Mouse (Mus musculus) midbrain, embryonic 13.5 days (tissue): ENCODE data around the gene Dnase1. TPM values are rescaled to one million over a fixed set of nuclear protein-coding genes. Genes with fewer than 3 reads are reported as not detected.

Experiments used
- ATAC-seq: fragments of 200-750 bp; cut with Nextera tagmentation; 2 replicates; pipeline ENCODE4 v1.8.0; 2017; ENCODE audit warnings: mild to moderate bottlenecking, moderate TSS enrichment, moderate library complexity
- H3K27ac ChIP-seq: fragments of 300-500 bp; sonication (generic); 2 replicates; pipeline ENCODE4 v1.5.1; 2015; ENCODE audit warnings: inconsistent platforms, mild to moderate bottlenecking, moderate library complexity
- H3K27me3 ChIP-seq: fragments of 300-500 bp; sonication (generic); 2 replicates; pipeline ENCODE4 v1.6.1; 2015; ENCODE audit warnings: mild to moderate bottlenecking, inconsistent platforms
- H3K36me3 ChIP-seq: fragments of 300-500 bp; sonication (generic); 2 replicates; pipeline ENCODE4 v1.6.1; 2015; ENCODE audit warnings: mild to moderate bottlenecking, inconsistent platforms
- H3K4me1 ChIP-seq: fragments of 300-500 bp; sonication (generic); replicated peaks from 2 replicates; pipeline ENCODE4 v1.6.1; 2015; ENCODE audit warnings: inconsistent platforms
- H3K4me2 ChIP-seq: fragments of 300-500 bp; sonication (generic); replicated peaks from 2 replicates; pipeline ENCODE4 v1.6.1; 2015; ENCODE audit warnings: moderate library complexity, mild to moderate bottlenecking, inconsistent platforms
- H3K4me3 ChIP-seq: fragments of 300-500 bp; sonication (generic); replicated peaks from 2 replicates; pipeline ENCODE4 v1.5.1; 2015; ENCODE audit warnings: mild to moderate bottlenecking, inconsistent platforms
- H3K9ac ChIP-seq: fragments of 300-500 bp; sonication (generic); replicated peaks from 2 replicates; pipeline ENCODE4 v1.6.1; 2015; ENCODE audit warnings: mild to moderate bottlenecking, inconsistent platforms
- H3K9me3 ChIP-seq: fragments of 300-500 bp; sonication (generic); 2 replicates; pipeline ENCODE4 v1.6.1; 2016; ENCODE audit warnings: mild to moderate bottlenecking, inconsistent platforms
- WGBS: fragments of 180-500 bp; shearing (Covaris S2); methylation state at CpG from one replicate; pipeline ENCODE4 v1.1.7; 2015; 5-methylcytosine and 5-hydroxymethylcytosine counted together
- polyA plus RNA-seq: library from polyadenylated mRNA; unstranded; fragments of >200 nt; fragmentation: Nextera tagmentation; extraction: Ambion mirVana; gene quantifications from 2 replicates; pipeline ENCODE4 v1.2.1, GENCODE M21; 2015

The Dnase1 gene
- polyA plus RNA-seq, 1 experiment from 2014 or later: 7.1 TPM

DNA sequence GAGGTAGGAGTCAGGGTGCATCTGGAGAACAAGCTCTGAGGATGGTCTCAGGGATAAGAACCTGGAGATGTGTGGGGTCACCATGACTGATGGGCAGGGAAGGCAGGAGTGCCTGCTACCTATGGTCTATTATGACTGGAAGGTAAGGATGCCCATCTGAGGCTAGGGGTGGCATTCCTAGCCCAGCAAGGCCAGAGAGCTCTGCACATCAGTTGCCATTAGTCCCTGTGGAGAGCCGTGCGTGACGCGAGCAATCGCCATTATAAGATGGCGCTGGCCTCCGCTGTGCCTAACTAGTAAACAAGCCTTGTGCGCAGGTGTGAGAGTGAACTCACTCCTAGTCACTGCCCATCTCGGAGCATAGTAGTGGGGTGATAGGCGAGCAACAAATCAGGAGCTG lies 6.2 kb upstream of the Dnase1 start:
- ATAC-seq: no peak
- H3K36me3 ChIP-seq: no peaks in the 10 kb centered on the region
- H3K4me3 ChIP-seq: no peak overlapping the region
- no peak overlapping the region for H3K4me2 ChIP-seq
- H3K27me3 ChIP-seq: no peaks in the 10 kb centered on the region
- H3K9ac ChIP-seq: no peak overlapping the region
- no peaks in the 10 kb centered on the region for H3K4me1 ChIP-seq
- 95% methylated on average over 10 of the region's 10 CpGs for WGBS
- no peak overlapping the region for H3K27ac ChIP-seq
- no peaks in the 10 kb centered on the region for H3K9me3 ChIP-seq

DNA sequence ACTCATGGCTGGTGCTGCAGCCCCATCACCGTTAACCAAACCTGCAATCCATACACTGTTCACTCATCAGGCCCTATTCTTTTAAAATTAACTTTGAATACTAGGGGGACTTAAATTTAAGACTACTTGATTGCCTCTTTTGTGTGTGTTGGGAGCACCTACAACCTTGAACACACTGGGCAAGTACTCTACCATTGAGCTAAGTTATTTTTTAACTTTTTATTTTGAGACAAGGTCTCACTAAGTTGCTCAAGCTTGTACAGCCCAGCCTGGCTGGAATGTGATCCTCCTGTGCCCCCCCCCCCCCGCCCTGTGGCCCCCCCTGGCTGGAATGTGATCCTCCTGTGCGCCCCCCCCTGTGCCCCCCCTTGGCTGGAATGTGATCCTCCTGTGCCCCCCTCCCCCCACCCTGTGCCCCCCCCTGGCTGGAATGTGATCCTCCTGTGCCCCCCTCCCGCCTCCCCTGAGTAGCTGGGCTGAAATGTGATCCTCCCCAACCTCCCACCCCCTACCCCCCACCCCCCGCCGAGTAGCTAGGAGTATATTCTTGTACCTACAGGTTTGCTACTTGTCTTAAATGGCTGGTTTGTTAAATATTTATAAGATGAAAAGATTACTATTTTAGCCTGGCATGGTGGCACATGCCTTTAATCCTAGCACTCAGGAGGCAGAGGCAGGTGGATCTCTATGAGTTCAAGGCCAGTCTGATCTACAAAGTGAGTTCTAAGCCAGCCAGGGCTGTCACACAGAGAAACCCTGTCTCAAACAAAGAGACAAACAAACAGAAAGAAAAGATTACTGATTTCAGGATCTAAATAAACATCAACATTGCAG lies 5.1 kb upstream of the Dnase1 start:
- ATAC-seq: no peak
- no peak overlapping the region for H3K9ac ChIP-seq
- H3K9me3 ChIP-seq: no peaks in the 10 kb centered on the region
- H3K4me1 ChIP-seq: no peaks in the 10 kb centered on the region
- no peaks in the 10 kb centered on the region for H3K27me3 ChIP-seq
- WGBS: 66% methylated on average over 5 of the region's 6 CpGs
- peaks cover 5% of the 10 kb centered on the region for H3K36me3 ChIP-seq
- H3K27ac ChIP-seq: no peak overlapping the region
- no peak overlapping the region for H3K4me2 ChIP-seq
- H3K4me3 ChIP-seq: no peak overlapping the region

DNA sequence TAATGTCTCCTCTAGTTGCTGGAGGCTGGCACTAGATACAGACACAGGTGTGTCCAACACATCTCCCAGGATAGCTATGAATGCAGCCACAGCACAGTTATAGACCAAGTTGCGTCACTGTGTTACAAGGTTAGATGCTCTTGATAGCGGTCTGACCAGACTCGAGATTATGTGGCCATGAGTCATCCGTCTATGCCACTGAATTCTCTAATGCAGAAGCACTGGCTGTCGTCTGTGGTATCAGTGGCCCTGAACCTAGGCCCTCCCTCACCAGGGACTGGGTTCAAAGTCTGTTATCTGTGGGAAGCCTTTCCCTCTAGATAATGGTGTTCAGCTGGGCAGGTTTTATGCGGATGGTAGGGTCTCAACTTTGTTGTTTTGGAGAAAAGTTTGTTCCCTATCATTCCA lies 4.4 kb upstream of the Dnase1 start:
- Histone ChIP-seq H3K27me3 (no peaks in the 10 kb centered on the region), H3K4me1 (no peaks in the 10 kb centered on the region), H3K9me3 (no peaks in the 10 kb centered on the region), H3K9ac (no peak overlapping the region), H3K4me2 (no peak overlapping the region), H3K36me3 (peaks cover 11% of the 10 kb centered on the region), H3K27ac (no peak overlapping the region), H3K4me3 (no peak overlapping the region)
- no peak for ATAC-seq
- 90% methylated on average over 6 of the region's 6 CpGs for WGBS

DNA sequence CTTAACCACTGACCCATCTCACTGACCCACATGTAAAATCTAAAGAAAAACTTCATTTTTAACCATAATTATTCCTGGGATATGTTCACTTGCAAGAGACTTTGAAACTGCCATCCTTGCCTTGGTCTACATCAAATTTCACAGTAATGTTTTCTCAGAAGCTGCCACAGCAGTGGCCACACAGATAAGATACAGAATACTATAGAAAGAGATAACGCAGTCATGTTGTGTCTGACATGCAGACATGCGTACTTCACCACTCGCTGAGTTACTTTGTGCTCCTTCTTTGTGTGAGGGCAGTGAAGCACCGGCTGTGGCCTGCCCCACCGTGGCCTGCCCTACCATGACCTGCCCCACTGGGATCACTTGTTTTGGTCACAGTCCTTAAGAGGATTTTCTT lies 2.8 kb upstream of the Dnase1 start:
- no peak for ATAC-seq
- WGBS: 47% methylated on average over 5 of the region's 5 CpGs
- H3K27ac ChIP-seq: no peak overlapping the region

DNA sequence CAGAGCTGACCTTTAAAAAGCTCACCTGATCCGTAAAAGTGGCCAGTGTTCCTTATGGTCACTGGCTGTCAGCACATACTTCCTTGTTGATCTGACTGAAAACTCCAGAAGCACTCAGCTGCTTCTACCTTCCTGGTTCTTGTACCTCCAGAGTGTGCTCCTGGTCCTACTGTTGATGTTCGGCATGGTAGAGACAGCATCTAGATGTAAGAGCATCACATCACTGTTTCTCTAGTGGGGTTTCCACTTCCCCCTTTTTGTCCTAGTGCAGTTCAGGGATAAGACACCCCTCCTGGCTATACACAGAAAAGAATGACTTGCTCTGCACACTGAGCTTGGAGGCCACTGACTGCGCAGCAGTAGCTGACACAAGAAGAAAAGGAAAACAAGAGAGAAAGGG lies 2.3 kb upstream of the Dnase1 start:
- Histone ChIP-seq H3K4me3 (no peak overlapping the region), H3K36me3 (peaks cover 33% of the 10 kb centered on the region), H3K4me1 (no peaks in the 10 kb centered on the region), H3K9ac (no peak overlapping the region), H3K4me2 (no peak overlapping the region), H3K9me3 (no peaks in the 10 kb centered on the region), H3K27ac (no peak overlapping the region), H3K27me3 (no peaks in the 10 kb centered on the region)
- WGBS: 81% methylated on average over 3 of the region's 3 CpGs
- no peak for ATAC-seq

More for the DNA sequence above, 2.8 kb upstream of the Dnase1 start:
- Histone ChIP-seq H3K27me3 (no peaks in the 10 kb centered on the region), H3K4me3 (no peak overlapping the region), H3K36me3 (peaks cover 28% of the 10 kb centered on the region), H3K9me3 (no peaks in the 10 kb centered on the region), H3K4me2 (no peak overlapping the region), H3K4me1 (no peaks in the 10 kb centered on the region), H3K9ac (no peak overlapping the region)

DNA sequence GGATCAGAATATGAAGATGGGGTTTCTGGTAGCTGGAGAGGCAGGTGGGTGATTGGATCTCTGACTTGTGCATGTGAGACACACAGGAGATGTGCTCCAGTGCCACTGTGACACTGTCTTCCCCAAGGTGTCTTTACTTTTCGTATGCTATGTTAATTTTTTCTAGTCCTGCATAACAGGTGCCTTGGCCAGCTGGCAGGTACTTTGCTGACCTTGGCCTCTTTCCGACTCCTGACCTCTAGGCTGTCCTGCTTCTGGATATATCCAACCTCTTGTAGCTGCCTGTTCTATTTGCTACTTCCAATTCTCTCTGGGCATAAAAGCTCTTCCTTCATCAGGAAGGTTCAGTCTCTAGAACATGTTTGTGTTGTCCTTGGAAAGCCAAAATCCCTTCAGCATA lies 1.2 kb upstream of the Dnase1 start:
- WGBS: 87% methylated on average over 2 of the region's 2 CpGs
- Histone ChIP-seq H3K27ac (no peak overlapping the region), H3K4me3 (no peak overlapping the region), H3K4me2 (no peak overlapping the region), H3K4me1 (no peaks in the 10 kb centered on the region), H3K27me3 (no peaks in the 10 kb centered on the region), H3K36me3 (peaks cover 42% of the 10 kb centered on the region), H3K9me3 (no peaks in the 10 kb centered on the region), H3K9ac (no peak overlapping the region)
- no peak for ATAC-seq

DNA sequence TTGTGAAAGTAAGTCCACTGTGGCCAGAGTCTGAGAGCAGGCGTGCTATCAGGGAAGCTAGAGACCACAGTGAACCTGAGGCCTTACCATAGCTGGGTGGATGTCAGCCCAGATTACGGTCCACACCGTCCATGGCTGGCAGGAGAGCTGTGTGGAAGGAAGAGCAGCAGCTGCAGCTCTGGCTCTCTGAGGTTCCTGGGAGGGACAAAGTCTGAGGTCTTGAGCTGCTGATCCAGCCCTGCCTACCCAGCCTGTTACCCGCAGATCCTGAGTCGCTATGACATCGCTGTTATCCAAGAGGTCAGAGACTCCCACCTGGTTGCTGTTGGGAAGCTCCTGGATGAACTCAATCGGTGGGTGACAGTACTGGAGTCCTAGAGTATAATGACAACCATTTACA lies 948 bp downstream of the Dnase1 start:
- Histone ChIP-seq H3K27ac (no peak overlapping the region), H3K4me2 (no peak overlapping the region), H3K4me1 (no peaks in the 10 kb centered on the region), H3K4me3 (no peak overlapping the region), H3K9me3 (no peaks in the 10 kb centered on the region), H3K36me3 (peaks cover 55% of the 10 kb centered on the region), H3K9ac (no peak overlapping the region), H3K27me3 (no peaks in the 10 kb centered on the region)
- ATAC-seq: no peak
- WGBS: 96% methylated on average over 7 of the region's 7 CpGs

DNA sequence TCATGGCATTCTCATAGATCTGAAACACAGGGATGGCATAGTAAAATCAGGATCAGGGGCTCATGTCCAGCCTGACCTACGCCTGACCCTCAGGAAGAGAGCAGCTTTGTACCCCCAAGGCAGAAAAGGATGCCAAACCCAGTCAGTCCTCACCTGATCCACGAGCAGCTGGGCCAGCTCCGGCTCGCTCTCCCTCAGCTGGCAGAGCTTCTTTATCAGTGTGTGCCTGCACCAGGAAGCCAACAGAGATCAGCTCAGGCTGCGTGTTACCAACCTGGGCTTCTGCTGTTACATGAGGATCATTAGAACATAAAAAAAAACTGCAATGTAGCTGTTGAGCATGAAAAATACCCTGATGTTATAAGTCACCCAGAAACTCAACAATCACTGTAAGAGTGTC lies 3.5 kb downstream of the Dnase1 start:
- Histone ChIP-seq H3K9ac (no peak overlapping the region), H3K4me2 (no peak overlapping the region), H3K4me1 (no peaks in the 10 kb centered on the region), H3K27ac (no peak overlapping the region), H3K9me3 (no peaks in the 10 kb centered on the region), H3K36me3 (peaks cover 76% of the 10 kb centered on the region), H3K27me3 (no peaks in the 10 kb centered on the region), H3K4me3 (no peak overlapping the region)
- 96% methylated on average over 5 of the region's 5 CpGs for WGBS
- no peak for ATAC-seq

DNA sequence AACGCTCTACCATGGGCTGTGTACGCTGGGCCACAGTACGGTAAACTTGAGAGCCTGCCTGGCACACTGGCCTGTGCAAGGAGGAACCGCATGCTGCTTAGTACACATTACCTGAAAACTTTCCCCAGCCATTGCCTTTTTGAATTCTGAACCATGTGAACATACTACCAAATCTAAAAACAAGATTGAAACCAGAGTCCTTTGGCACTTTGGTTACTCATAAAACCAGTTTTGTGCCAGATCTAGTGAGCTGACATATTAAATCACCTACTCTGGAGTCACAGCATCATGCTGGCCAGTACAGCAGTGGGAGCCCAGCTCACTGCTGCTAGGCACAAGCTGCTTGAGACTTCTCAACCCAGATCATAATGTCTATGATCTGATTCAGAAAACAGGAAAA lies 4.9 kb downstream of the Dnase1 start:
- WGBS: 96% methylated on average over 4 of the region's 4 CpGs
- Histone ChIP-seq H3K36me3 (peaks cover 83% of the 10 kb centered on the region), H3K4me3 (no peak overlapping the region), H3K27me3 (no peaks in the 10 kb centered on the region), H3K4me1 (no peaks in the 10 kb centered on the region), H3K27ac (no peak overlapping the region), H3K9me3 (no peaks in the 10 kb centered on the region), H3K9ac (no peak overlapping the region), H3K4me2 (no peak overlapping the region)
- ATAC-seq: no peak

DNA sequence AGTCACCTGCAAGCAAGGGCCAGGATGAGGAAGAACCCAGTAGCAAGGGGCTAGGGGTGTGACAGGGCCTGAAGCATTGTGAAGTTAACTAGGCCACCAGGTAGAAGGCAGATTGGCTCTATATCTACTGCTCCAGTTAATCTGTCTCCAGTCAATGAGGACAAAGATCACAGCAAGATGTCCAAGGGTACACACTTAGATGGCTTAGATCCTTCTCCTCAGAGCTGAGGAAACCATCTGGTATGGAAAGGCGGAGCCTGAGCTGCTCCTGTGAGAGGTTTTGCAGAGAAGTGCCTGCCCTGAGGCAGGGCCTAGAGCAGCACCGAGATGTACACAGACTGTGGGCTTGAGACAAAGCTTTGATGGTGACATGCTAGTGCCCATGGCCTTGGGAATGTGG lies 7.4 kb downstream of the Dnase1 start:
- Histone ChIP-seq H3K4me2 (no peak overlapping the region), H3K4me3 (no peak overlapping the region), H3K27me3 (no peaks in the 10 kb centered on the region), H3K9me3 (no peaks in the 10 kb centered on the region), H3K9ac (no peak overlapping the region), H3K4me1 (no peaks in the 10 kb centered on the region), H3K36me3 (peaks cover 82% of the 10 kb centered on the region), H3K27ac (no peak overlapping the region)
- ATAC-seq: no peak
- 92% methylated on average over 2 of the region's 2 CpGs for WGBS

DNA sequence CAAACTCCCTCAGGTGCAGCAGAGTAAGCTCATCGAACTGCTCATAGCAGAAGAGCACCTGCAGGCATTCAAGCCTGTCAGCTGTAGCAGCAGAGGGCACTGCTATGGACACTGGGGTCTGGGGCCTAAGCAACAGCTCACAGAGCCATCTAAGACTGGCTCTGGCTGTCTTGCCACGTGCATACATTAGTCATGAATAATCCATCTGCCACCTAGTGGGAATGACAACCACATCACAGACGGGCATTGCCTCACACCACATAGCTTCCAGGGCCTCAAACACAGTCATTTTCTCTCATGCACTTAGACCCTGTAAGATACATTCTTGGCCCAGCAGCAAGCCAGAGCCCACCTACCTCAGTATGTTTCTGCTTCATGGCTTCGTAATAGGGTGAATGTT lies 8.8 kb downstream of the Dnase1 start:
- Histone ChIP-seq H3K9me3 (no peaks in the 10 kb centered on the region), H3K36me3 (peaks cover 84% of the 10 kb centered on the region), H3K27ac (no peak overlapping the region), H3K4me2 (no peak overlapping the region), H3K27me3 (no peaks in the 10 kb centered on the region), H3K4me1 (no peaks in the 10 kb centered on the region), H3K9ac (no peak overlapping the region), H3K4me3 (no peak overlapping the region)
- ATAC-seq: no peak
- 84% methylated on average over 4 of the region's 4 CpGs for WGBS

DNA sequence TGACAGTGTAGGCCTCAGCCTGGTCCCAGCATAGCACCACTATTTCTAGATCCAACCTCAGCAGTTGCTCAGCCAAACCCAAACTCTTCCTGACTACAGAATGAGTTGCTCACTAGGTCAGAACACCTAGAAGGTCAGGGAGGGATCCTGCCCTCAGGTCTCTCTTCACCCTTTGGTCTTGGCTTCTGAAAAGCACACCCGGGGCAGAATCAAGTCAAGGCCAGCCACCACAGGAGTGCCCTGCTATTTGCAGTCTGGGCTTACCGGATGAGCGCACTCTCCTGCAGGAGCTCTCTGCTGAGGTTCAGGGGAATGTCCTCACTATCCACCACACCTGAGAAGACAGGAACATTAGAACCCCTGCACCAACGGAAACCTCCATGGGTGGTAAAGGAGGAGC lies 15.9 kb downstream of the Dnase1 start:
- H3K27me3 ChIP-seq: no peaks in the 10 kb centered on the region
- no peak overlapping the region for H3K9ac ChIP-seq
- WGBS: 98% methylated on average over 4 of the region's 4 CpGs
- no peak overlapping the region for H3K4me2 ChIP-seq
- H3K4me3 ChIP-seq: no peak overlapping the region
- no peaks in the 10 kb centered on the region for H3K4me1 ChIP-seq
- H3K36me3 ChIP-seq: peaks cover 90% of the 10 kb centered on the region
- no peaks in the 10 kb centered on the region for H3K9me3 ChIP-seq
- no peak overlapping the region for H3K27ac ChIP-seq
- ATAC-seq: no peak

DNA sequence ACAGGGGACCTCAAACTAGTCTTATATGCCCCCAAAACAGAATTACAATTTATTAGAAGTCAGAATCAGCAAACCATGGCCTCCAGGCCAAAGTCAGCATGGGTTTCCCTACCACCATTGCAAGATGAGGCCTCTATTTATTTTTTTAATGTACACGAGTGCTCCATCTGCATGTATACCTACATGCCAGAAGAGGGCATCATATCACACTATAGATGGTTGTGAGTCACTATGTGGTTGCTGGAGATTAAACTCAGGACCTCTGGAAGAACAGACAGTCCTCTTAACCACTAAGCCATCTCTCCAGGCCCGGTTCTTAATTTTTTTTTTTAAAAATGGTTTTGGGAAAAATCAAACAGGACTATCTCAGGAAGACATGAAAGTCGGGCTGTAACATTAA lies 17.1 kb downstream of the Dnase1 start:
- no peaks in the 10 kb centered on the region for H3K27me3 ChIP-seq
- peaks cover 89% of the 10 kb centered on the region for H3K36me3 ChIP-seq
- H3K27ac ChIP-seq: no peak overlapping the region
- H3K9ac ChIP-seq: no peak overlapping the region
- no peak overlapping the region for H3K4me2 ChIP-seq
- no peaks in the 10 kb centered on the region for H3K9me3 ChIP-seq
- H3K4me3 ChIP-seq: no peak overlapping the region
- ATAC-seq: no peak
- H3K4me1 ChIP-seq: no peaks in the 10 kb centered on the region
- 90% methylated on average over 3 of the region's 3 CpGs for WGBS
